Mouse (Mus musculus): ENCODE data around the gene Rtl4.

Gene Rtl4

GRCm38 (mm10) chrX:144688207-144689118 is at the start of gene Rtl4:
Gene Rtl4 (plus strand): TSS chrX:144688907.
- DNase-seq (ENCODE audit: low spot score in 2 of 2), result no peak

GRCm38 (mm10) chrX:144644756-144645155 is 44.0 kb upstream of the Rtl4 start:
- no peak for DNase-seq (ENCODE audit: low spot score in 2 of 2)

GRCm38 (mm10) chrX:144645394-144645793 is 43.3 kb upstream of the Rtl4 start:
- DNase-seq (ENCODE audit: low spot score in 2 of 2), result peak in 1 of 2 experiments; percentile 0

- DNase-seq (ENCODE audit: low spot score in 2 of 2), result no peak
Measured at GRCm38 (mm10) chrX:144652196-144652595, 36.5 kb upstream of the Rtl4 start.

- no peak for DNase-seq (ENCODE audit: low spot score in 2 of 2)
Measured at GRCm38 (mm10) chrX:144687742-144688141, 965 bp upstream of the Rtl4 start.

- DNase-seq (ENCODE audit: low spot score in 2 of 2), result no peak
Measured at GRCm38 (mm10) chrX:144688142-144688206, 733 bp upstream of the Rtl4 start, which contains the start of gene Trpc5. Gene Trpc5 (minus strand): TSS chrX:144688180.

GRCm38 (mm10) chrX:144689119-144689858 is 582 bp downstream of the Rtl4 start:
- DNase-seq (ENCODE audit: low spot score in 2 of 2), result no peak

GRCm38 (mm10) chrX:144689859-144690181 is 1.1 kb downstream of the Rtl4 start:
- DNase-seq (ENCODE audit: low spot score in 2 of 2), result no peak

GRCm38 (mm10) chrX:144716330-144716729 is 27.6 kb downstream of the Rtl4 start:
- no peak for DNase-seq (ENCODE audit: low spot score in 2 of 2)

GRCm38 (mm10) chrX:144747528-144748049 is 58.9 kb downstream of the Rtl4 start:
- DNase-seq (ENCODE audit: low spot score in 2 of 2), result no peak

- DNase-seq (ENCODE audit: low spot score in 2 of 2), result no peak
Measured at GRCm38 (mm10) chrX:144986980-144987379, 298.3 kb downstream of the Rtl4 start.

- no peak for DNase-seq (ENCODE audit: low spot score in 2 of 2)
Measured at GRCm38 (mm10) chrX:145065484-145065913, 376.8 kb downstream of the Rtl4 start.

GRCm38 (mm10) chrX:145089802-145090201 is 401.1 kb downstream of the Rtl4 start:
- DNase-seq (ENCODE audit: low spot score in 2 of 2), result no peak

GRCm38 (mm10) chrX:145090360-145090759 is 401.7 kb downstream of the Rtl4 start:
- DNase-seq (ENCODE audit: low spot score in 2 of 2), result no peak

GRCm38 (mm10) chrX:145090964-145091363 is 402.3 kb downstream of the Rtl4 start:
- no peak for DNase-seq (ENCODE audit: low spot score in 2 of 2)

All from spleen, postnatal 36 days (tissue).